Mouse (Mus musculus) bone marrow, adult 2 months (tissue): ENCODE results near the gene Lin52. TPM values are rescaled to one million over a fixed set of nuclear protein-coding genes. Genes with fewer than 3 reads are reported as not detected.

Experiments
- H3K27ac ChIP-seq: fragments of 200-500 bp; 2 replicates; pipeline ENCODE4 v1.5.1; 2012; ENCODE audit warnings: low read depth, mild to moderate bottlenecking, control low read depth, inconsistent platforms, low read length; ENCODE audit not compliant: control insufficient read depth, poor library complexity, insufficient read depth
- H3K4me1 ChIP-seq: fragments of 200-500 bp; 2 replicates; pipeline ENCODE4 v1.6.1; 2011; ENCODE audit warnings: low read length; ENCODE audit not compliant: control insufficient read depth, insufficient read depth
- H3K4me3 ChIP-seq: fragments of 200-500 bp; replicated peaks from 2 replicates; pipeline ENCODE3; 2011; ENCODE audit warnings: mild to moderate bottlenecking, low read depth, low read length, control low read depth; ENCODE audit not compliant: control insufficient read depth
- CTCF ChIP-seq: fragments of 200-500 bp; IDR thresholded peaks from 2 replicates; pipeline ENCODE4 v1.5.1; 2011; ENCODE audit warnings: low read length, control low read depth; ENCODE audit not compliant: control insufficient read depth, insufficient read depth
- POLR2A ChIP-seq: fragments of 200-500 bp; IDR thresholded peaks from 2 replicates; pipeline ENCODE4 v1.6.1; 2011; ENCODE audit warnings: low read depth, mild to moderate bottlenecking, control low read depth, low read length, borderline replicate concordance; ENCODE audit not compliant: control insufficient read depth
- WGBS: fragments of 180-500 bp; shearing (Covaris S2); methylation state at CpG from one replicate; pipeline ENCODE4 v1.1.7; 2018; 5-methylcytosine and 5-hydroxymethylcytosine counted together
- polyA plus RNA-seq: library from polyadenylated mRNA; stranded (reverse); fragments of >200 nt; gene quantifications from 2 replicates; pipeline ENCODE4 v1.2.4, GENCODE M21; 2011; ENCODE audit warnings: low replicate concordance; ENCODE audit not compliant: missing spikeins, insufficient read depth, insufficient read length

The Lin52 gene
- polyA plus RNA-seq, 1 experiment = 13.0 TPM

DNA sequence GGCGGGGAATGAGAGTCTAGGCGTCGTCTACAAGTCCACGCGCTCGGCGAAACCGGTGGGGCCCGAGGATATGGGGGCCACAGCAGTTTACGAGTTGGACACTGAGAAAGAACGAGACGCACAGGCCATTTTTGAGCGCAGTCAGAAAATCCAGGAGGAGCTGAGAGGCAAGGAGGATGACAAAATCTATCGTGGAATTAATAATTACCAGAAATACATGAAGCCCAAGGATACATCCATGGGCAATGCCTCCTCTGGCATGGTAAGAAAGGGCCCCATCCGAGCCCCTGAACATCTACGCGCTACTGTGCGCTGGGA lies 33.7 kb upstream of the Lin52 start:
- H3K4me3 ChIP-seq = peak overlapping the region; percentile 70
- peaks cover 3% of the 10 kb centered on the region; the same call in 1 of the 2 replicates for H3K4me1 ChIP-seq
- peak overlapping the region; percentile 82 for H3K27ac ChIP-seq
- WGBS = 40% methylated on average over 18 of the region's 18 CpGs
- TF ChIP-seq POLR2A (no peak), CTCF (no peak)

DNA sequence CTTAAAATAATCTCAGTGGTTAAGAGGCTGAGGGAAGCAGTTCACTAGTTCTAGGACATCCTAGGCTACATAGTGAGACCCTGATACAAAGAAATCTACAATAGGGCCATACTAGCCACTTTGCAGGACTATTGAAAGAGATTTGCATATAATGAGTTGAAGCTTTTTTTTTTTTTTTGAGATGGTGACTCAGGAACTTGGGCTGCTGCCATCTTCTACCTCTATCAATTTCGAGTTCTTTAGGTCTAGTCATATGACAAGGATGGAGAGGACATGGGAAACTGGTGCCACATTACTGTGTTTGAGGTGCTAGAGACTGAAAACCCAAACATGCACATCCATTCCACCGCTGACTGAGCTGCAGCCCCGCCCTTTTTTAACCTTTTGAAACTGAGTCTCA lies 27.2 kb upstream of the Lin52 start:
- no peak overlapping the region for H3K4me3 ChIP-seq
- WGBS = 66% methylated on average over 3 of the region's 3 CpGs
- no peaks in the 10 kb centered on the region for H3K4me1 ChIP-seq
- H3K27ac ChIP-seq = no peak overlapping the region
- no peak for TF ChIP-seq POLR2A
- TF ChIP-seq CTCF = no peak

DNA sequence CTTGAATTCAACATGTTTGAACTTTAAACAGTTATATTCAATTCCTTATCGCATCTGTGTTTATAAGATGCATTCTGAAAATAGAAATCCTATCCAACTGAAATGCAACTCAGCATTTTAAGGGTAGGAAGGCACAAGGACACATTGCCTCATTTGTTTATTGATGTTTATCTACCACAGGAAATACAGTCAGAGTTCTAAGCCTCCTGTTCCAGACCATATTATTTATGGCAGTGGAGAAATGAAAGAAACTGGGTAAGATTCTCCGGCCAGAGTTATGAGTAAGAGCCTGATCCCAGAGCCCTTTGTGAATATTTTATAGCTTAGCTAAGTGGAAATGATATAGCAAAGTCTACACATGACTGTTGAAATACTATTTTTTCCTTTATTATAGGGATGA lies 21.4 kb upstream of the Lin52 start:
- 84% methylated on average over 2 of the region's 2 CpGs for WGBS
- H3K4me1 ChIP-seq = no peaks in the 10 kb centered on the region
- TF ChIP-seq CTCF (no peak), POLR2A (no peak)
- no peak overlapping the region for H3K4me3 ChIP-seq
- no peak overlapping the region for H3K27ac ChIP-seq

DNA sequence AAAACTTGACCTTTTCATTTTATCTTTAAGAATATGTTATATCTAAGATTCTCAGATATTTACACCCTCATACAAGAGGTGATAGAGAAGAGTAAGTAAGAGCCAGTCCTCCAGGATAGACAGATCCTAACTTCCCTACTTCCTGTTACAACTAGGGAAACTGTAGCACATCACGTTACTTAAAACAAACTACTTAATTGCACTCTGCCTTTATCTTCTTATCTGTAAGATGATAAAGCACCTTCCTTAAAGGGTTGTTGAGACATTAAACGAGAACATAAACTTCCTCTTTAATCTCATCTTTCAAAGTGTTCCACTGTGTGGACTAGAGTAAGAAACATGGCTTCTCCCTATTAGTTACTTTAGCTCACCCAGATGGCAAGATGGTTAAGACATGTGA lies 12.5 kb upstream of the Lin52 start:
- Histone ChIP-seq H3K4me1 (no peaks in the 10 kb centered on the region), H3K27ac (no peak overlapping the region), H3K4me3 (no peak overlapping the region)
- TF ChIP-seq CTCF (no peak), POLR2A (no peak)
- 40% methylated on average over 2 of the region's 2 CpGs for WGBS

DNA sequence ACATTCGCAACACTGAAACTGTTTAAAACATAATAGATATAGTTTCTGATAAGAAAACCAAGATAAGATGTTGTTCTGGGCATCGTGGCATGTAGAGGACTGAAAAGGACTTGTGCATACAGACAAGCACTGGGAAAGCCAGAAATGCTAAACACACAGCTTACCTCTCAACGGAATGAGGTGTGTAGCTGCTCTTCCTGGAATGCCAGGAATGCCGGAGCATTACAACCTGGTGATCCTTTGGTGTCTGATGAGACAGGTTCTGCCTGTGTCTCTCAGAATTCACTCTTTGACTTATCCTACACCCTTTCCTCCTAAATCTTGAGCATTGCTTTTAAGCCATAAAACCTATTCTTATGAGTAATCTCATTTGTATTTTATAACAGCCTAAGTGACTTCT lies 8.7 kb upstream of the Lin52 start:
- H3K27ac ChIP-seq = no peak overlapping the region
- WGBS = 83% methylated on average over 4 of the region's 4 CpGs
- H3K4me3 ChIP-seq = no peak overlapping the region
- H3K4me1 ChIP-seq = no peaks in the 10 kb centered on the region
- no peak for TF ChIP-seq CTCF
- TF ChIP-seq POLR2A = no peak

DNA sequence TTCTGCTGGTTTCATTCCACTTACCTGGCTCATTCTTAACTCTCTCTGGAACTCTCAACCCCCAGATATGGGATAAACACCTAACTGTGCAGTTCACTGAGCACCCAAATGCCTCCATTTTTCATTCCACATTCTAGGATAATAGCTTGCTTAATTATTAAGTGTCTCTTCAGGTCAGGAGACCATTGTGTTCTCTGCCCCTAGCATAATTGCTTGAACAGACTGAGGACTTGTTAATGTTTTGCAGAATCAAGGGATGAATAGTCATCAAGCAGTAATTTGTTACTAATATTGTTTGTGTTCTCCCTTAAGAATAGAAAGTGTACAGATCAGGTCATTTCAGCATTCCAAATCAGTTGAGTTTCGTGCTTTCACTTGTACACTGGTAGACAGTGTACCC lies 3.8 kb upstream of the Lin52 start:
- Histone ChIP-seq H3K4me1 (no peaks in the 10 kb centered on the region), H3K4me3 (no peak overlapping the region), H3K27ac (no peak overlapping the region)
- WGBS = 81% methylated on average over 1 of the region's 1 CpGs
- TF ChIP-seq CTCF (no peak), POLR2A (no peak)

DNA sequence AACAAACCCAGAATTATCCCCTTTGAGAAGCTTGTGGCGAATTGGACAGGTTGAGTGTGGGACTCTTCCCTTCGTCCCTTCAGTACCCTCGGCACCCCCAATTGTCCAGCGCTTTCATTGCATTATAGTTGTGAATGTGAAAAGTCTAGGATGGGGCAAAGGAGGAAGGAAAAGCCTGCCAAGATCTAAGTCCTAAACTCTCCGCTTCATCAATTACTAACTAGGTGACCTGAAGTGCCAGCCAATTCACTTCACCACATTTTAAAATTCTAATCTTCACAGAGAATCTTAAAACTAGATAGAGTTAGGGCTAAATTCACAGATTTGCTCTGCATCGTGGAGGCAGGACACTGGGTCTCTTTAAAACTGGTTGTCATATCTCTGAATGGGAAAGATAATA lies 3.0 kb upstream of the Lin52 start:
- TF ChIP-seq CTCF (no peak), POLR2A (no peak)
- no peak overlapping the region for H3K4me3 ChIP-seq
- 80% methylated on average over 6 of the region's 6 CpGs for WGBS
- H3K4me1 ChIP-seq = no peaks in the 10 kb centered on the region
- no peak overlapping the region for H3K27ac ChIP-seq

DNA sequence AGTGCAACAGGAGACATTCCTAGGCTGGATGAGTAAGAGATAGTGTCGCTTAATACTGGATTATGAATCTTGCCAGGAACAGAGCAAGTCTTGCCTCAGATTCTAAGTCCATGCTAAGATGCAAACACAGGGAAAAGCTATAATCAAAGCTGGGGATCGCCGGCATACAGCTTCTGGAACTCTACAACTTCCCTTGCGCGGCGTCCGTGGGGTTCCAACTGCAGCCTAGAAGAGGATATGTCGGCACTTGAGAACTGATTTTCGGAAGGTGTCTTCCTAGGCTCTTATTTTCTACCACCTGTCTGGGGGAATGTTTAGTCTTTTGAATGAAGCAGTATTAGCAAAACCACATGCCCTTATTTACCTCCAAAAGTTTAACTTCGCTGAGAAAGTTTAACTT lies 1.3 kb upstream of the Lin52 start:
- 53% methylated on average over 10 of the region's 10 CpGs for WGBS
- TF ChIP-seq CTCF (no peak), POLR2A (no peak)
- H3K4me1 ChIP-seq = no peaks in the 10 kb centered on the region
- H3K4me3 ChIP-seq = no peak overlapping the region
- no peak overlapping the region for H3K27ac ChIP-seq

DNA sequence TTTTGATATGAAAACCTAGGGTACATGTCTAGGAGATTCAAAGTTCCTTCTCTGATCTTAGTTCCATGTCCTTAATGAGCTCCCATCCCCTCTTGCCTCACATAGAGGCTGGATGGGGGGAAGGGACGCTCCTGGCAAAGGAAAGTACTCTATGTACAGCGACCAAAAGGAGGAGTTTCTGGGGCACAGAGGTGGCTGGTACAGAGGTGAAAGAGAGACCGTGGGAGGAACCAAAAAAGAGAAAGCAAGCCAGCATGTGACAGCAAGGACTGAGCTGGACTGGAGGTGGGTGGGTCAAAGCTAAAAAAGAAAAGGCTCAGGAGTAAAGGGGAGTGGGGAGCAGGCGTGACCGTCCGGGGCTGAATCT lies 888 bp upstream of the Lin52 start:
- under 1% methylated on average over 6 of the region's 6 CpGs for WGBS
- H3K4me1 ChIP-seq = no peaks in the 10 kb centered on the region
- TF ChIP-seq CTCF (no peak), POLR2A (no peak)
- peak overlapping the region; percentile 85 for H3K4me3 ChIP-seq
- peak overlapping the region; percentile 37 for H3K27ac ChIP-seq
